Mouse (Mus musculus): ENCODE measurements at regions not wholly inside any gene's neighbourhood (a gene's known extent, or its start where the extent isn't known, plus 50 kb on each side); places are given as distances from the start of the nearest gene placed in this dataset.

- TF ChIP-seq CTCF (conservative IDR thresholded peaks at IDR 0.05; ENCODE audit: low read length) = no peak
- no peak for TF ChIP-seq NANOG (IDR thresholded peaks at IDR 0.05; ENCODE audit: borderline replicate concordance, low read length)
- TF ChIP-seq POU5F1 (IDR thresholded peaks at IDR 0.05; ENCODE audit: borderline replicate concordance, low read length) = no peak
- no peak overlapping the region for H3K4me3 ChIP-seq (replicated peaks; ENCODE audit: low read length)
- no peaks in the 10 kb centered on the region for H3K36me3 ChIP-seq (ENCODE audit: insufficient read depth, low read length)
- H3K9me3 ChIP-seq (ENCODE audit: low read length) = peaks cover 15% of the 10 kb centered on the region
- peaks cover 31% of the 10 kb centered on the region for H3K4me1 ChIP-seq (replicated peaks; ENCODE audit: low read depth, low read length)
- H3K27me3 ChIP-seq (ENCODE audit: insufficient read depth, low read length) = peaks cover 34% of the 10 kb centered on the region
These were observed 158.1 kb downstream of the Qrsl1 start for GRCm38 (mm10) chr10:43743188-43744120.

- Histone ChIP-seq H3K27me3 (ENCODE audit: insufficient read depth, low read length) (peaks cover 20% of the 10 kb centered on the region), H3K36me3 (ENCODE audit: insufficient read depth, low read length) (no peaks in the 10 kb centered on the region), H3K9me3 (ENCODE audit: low read length) (peaks cover 15% of the 10 kb centered on the region), H3K4me3 (replicated peaks; ENCODE audit: low read length) (no peak overlapping the region), H3K4me1 (replicated peaks; ENCODE audit: low read depth, low read length) (peaks cover 24% of the 10 kb centered on the region)
- TF ChIP-seq CTCF (conservative IDR thresholded peaks at IDR 0.05; ENCODE audit: low read length) (no peak), POU5F1 (IDR thresholded peaks at IDR 0.05; ENCODE audit: borderline replicate concordance, low read length) (no peak), NANOG (IDR thresholded peaks at IDR 0.05; ENCODE audit: borderline replicate concordance, low read length) (no peak)
These were observed 155.5 kb downstream of the Qrsl1 start for GRCm38 (mm10) chr10:43745931-43746630.

GRCm38 (mm10) chr10:43746631-43747001 lies 154.9 kb downstream of the Qrsl1 start:
- peaks cover 19% of the 10 kb centered on the region for H3K4me1 ChIP-seq (replicated peaks; ENCODE audit: low read depth, low read length)

GRCm38 (mm10) chr10:43747541-43747940 lies 154.0 kb downstream of the Qrsl1 start:
- TF ChIP-seq CTCF (conservative IDR thresholded peaks at IDR 0.05; ENCODE audit: low read length) = no peak
- TF ChIP-seq NANOG (IDR thresholded peaks at IDR 0.05; ENCODE audit: borderline replicate concordance, low read length) = no peak
- no peak for TF ChIP-seq POU5F1 (IDR thresholded peaks at IDR 0.05; ENCODE audit: borderline replicate concordance, low read length)
- H3K4me3 ChIP-seq (replicated peaks; ENCODE audit: low read length) = no peak overlapping the region
- peaks cover 11% of the 10 kb centered on the region for H3K4me1 ChIP-seq (replicated peaks; ENCODE audit: low read depth, low read length)
- peaks cover 15% of the 10 kb centered on the region for H3K9me3 ChIP-seq (ENCODE audit: low read length)
- no peaks in the 10 kb centered on the region for H3K36me3 ChIP-seq (ENCODE audit: insufficient read depth, low read length)
- H3K27me3 ChIP-seq (ENCODE audit: insufficient read depth, low read length) = peaks cover 13% of the 10 kb centered on the region

More at GRCm38 (mm10) chr10:43746631-43747001, 154.9 kb downstream of the Qrsl1 start:
- H3K4me3 ChIP-seq (replicated peaks; ENCODE audit: low read length) = no peak overlapping the region
- no peak for TF ChIP-seq CTCF (conservative IDR thresholded peaks at IDR 0.05; ENCODE audit: low read length)
- no peak for TF ChIP-seq POU5F1 (IDR thresholded peaks at IDR 0.05; ENCODE audit: borderline replicate concordance, low read length)
- TF ChIP-seq NANOG (IDR thresholded peaks at IDR 0.05; ENCODE audit: borderline replicate concordance, low read length) = no peak
- no peaks in the 10 kb centered on the region for H3K36me3 ChIP-seq (ENCODE audit: insufficient read depth, low read length)
- peaks cover 15% of the 10 kb centered on the region for H3K9me3 ChIP-seq (ENCODE audit: low read length)
- H3K27me3 ChIP-seq (ENCODE audit: insufficient read depth, low read length) = peaks cover 16% of the 10 kb centered on the region

DNA sequence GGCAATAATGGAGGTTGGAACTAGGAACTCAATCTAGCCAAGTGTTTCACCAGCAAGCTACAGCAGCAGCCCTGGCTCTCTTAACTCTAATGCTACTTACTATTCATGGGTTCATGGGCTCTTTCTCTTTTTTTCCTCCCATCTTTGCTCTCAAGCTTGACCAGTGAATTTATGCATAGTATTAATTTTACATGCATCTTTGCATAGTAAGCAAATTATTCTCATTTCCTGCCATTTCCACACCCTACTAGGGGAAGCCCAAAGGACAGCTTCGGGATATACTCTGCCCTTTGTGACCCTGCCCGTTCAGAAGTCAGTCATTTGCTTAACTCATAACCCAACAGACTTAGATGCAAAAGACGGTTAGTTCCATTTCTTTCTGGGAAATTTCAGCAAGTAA lies 153.2 kb downstream of the Qrsl1 start:
- Histone ChIP-seq H3K4me3 (replicated peaks; ENCODE audit: low read length) (no peak overlapping the region), H3K4me1 (replicated peaks; ENCODE audit: low read depth, low read length) (peaks cover 9% of the 10 kb centered on the region), H3K36me3 (ENCODE audit: insufficient read depth, low read length) (no peaks in the 10 kb centered on the region), H3K9me3 (ENCODE audit: low read length) (peaks cover 15% of the 10 kb centered on the region), H3K27me3 (ENCODE audit: insufficient read depth, low read length) (peaks cover 13% of the 10 kb centered on the region)
- TF ChIP-seq POU5F1 (IDR thresholded peaks at IDR 0.05; ENCODE audit: borderline replicate concordance, low read length) (no peak), NANOG (IDR thresholded peaks at IDR 0.05; ENCODE audit: borderline replicate concordance, low read length) (no peak), CTCF (conservative IDR thresholded peaks at IDR 0.05; ENCODE audit: low read length) (no peak)

- Histone ChIP-seq H3K4me1 (replicated peaks; ENCODE audit: low read depth, low read length) (no peaks in the 10 kb centered on the region), H3K36me3 (ENCODE audit: insufficient read depth, low read length) (no peaks in the 10 kb centered on the region), H3K27me3 (ENCODE audit: insufficient read depth, low read length) (peaks cover 12% of the 10 kb centered on the region), H3K4me3 (replicated peaks; ENCODE audit: low read length) (no peak overlapping the region), H3K9me3 (ENCODE audit: low read length) (peaks cover 15% of the 10 kb centered on the region)
- TF ChIP-seq NANOG (IDR thresholded peaks at IDR 0.05; ENCODE audit: borderline replicate concordance, low read length) = no peak
- TF ChIP-seq POU5F1 (IDR thresholded peaks at IDR 0.05; ENCODE audit: borderline replicate concordance, low read length) = no peak
- TF ChIP-seq CTCF (conservative IDR thresholded peaks at IDR 0.05; ENCODE audit: low read length) = no peak
These were observed 151.9 kb downstream of the Qrsl1 start for GRCm38 (mm10) chr10:43749496-43750110.

DNA sequence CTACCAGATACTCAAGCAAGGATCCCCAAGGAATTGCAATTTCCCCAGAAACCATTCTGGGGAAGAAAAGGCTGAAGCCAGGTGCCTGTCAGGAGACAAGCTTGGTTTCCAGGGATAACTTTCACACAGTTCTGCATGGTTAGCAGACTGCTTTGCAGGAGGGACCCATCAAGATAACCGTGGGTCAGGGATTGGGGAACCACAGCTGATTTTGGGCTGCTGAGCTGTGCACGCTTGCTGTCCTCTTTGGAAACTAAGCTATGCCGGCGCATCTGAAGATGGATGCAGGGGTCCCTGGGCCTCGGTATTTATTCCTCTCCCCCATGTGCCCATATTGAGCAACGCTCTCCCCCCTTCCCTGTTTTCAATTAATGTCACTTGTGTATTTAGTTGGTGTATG lies 151.1 kb downstream of the Qrsl1 start:
- H3K9me3 ChIP-seq (ENCODE audit: low read length) = peaks cover 15% of the 10 kb centered on the region
- TF ChIP-seq CTCF (conservative IDR thresholded peaks at IDR 0.05; ENCODE audit: low read length) (no peak), NANOG (IDR thresholded peaks at IDR 0.05; ENCODE audit: borderline replicate concordance, low read length) (no peak), POU5F1 (IDR thresholded peaks at IDR 0.05; ENCODE audit: borderline replicate concordance, low read length) (no peak)
- no peaks in the 10 kb centered on the region for H3K36me3 ChIP-seq (ENCODE audit: insufficient read depth, low read length)
- no peaks in the 10 kb centered on the region for H3K4me1 ChIP-seq (replicated peaks; ENCODE audit: low read depth, low read length)
- H3K27me3 ChIP-seq (ENCODE audit: insufficient read depth, low read length) = peaks cover 4% of the 10 kb centered on the region; the same call in 1 of the 2 replicates
- H3K4me3 ChIP-seq (replicated peaks; ENCODE audit: low read length) = no peak overlapping the region

DNA sequence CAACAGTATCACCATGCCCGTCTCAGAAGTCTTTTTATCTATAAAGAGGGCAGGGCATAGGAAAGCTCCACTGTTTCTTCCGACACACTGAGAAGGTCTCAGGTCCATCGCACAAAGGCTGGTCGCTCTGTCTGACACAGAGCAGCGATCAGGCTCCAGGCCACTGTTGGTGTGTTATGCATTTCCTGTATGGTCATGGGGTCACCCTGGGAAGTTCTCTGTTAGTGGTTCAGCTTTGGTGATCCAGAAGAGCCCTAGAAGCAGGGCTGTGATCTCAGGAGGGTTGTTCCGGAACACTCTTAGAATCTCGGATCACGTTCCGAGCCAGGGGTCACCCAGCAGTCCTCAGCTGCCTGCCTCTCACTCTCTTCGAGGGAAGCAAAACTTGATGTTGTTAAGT lies 150.7 kb downstream of the Qrsl1 start:
- peaks cover 4% of the 10 kb centered on the region; the same call in 1 of the 2 replicates for H3K27me3 ChIP-seq (ENCODE audit: insufficient read depth, low read length)
- H3K4me3 ChIP-seq (replicated peaks; ENCODE audit: low read length) = no peak overlapping the region
- peaks cover 15% of the 10 kb centered on the region for H3K9me3 ChIP-seq (ENCODE audit: low read length)
- H3K4me1 ChIP-seq (replicated peaks; ENCODE audit: low read depth, low read length) = no peaks in the 10 kb centered on the region
- TF ChIP-seq CTCF (conservative IDR thresholded peaks at IDR 0.05; ENCODE audit: low read length) (no peak), NANOG (IDR thresholded peaks at IDR 0.05; ENCODE audit: borderline replicate concordance, low read length) (no peak), POU5F1 (IDR thresholded peaks at IDR 0.05; ENCODE audit: borderline replicate concordance, low read length) (no peak)
- no peaks in the 10 kb centered on the region for H3K36me3 ChIP-seq (ENCODE audit: insufficient read depth, low read length)

All from E14TG2a.4 (cell line).